Mouse (Mus musculus): Measurements from ENCODE around the gene Pfdn5.

Gene Pfdn5

DNA sequence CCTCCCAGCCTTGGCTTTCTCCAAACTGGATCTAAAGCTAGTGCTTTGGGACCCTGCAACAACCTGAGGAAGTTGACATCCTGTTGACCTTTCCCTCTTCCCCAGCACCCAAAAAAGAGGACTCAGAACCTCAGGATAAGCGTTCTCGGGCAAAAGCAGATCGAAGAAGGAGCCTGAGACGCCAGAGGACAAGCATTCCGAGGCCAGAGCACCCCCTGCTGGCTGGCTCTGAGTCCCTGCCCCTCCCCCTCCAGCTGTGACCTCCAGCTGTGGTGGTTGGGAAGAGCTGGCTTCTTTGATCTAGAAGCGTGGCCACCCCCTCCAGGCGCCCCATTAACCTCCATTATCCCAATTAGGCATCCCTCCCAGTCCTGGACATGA lies 51.2 kb downstream of the Pfdn5 start:
- DNase-seq, result peak; percentile 91 to 95

DNA sequence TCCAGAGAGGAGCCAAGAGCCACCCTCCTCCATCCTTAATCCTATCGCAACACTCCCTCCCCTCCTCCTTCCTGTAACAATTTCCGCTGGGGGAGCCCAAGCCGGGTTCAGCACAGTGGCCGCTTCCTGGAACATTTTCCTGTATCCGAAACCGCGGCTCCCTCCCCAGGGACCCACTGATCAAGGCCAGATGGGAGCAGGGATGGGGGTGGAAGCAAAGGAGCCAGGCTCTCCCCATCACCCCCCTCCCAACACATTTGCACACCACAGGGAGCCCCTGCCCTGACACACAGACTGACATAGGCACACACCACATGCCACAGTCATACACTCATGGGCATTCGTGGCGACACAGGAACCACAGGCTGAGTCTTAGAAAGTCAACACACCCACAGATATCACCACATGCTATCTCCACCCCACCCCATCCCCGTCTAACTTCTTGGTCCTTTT lies 51.9 kb downstream of the Pfdn5 start:
- DNase-seq, result peak; percentile 82 to 87

Measured in kidney, postnatal 36 days (tissue).